Mouse (Mus musculus): Measurements from ENCODE around the gene Gpn3. TPM values are rescaled to one million over a fixed set of nuclear protein-coding genes. Genes with fewer than 3 reads are reported as not detected.
A peak's percentile ranks its signal among the peaks of the same experiment; 100 is the strongest.

Gpn3 gene
- polyA plus RNA-seq (2014; fragmentation: Nextera tagmentation; extraction: Ambion mirVana): 63.1 and 67.2 TPM in 2 replicates

- H3K9me3 ChIP-seq (replicated peaks; ENCODE audit: control insufficient read depth, low read length): no peaks in the 10 kb centered on the region
- WGBS (ENCODE audit: insufficient replicate concordance): under 1% methylated on average over 37 of the region's 46 CpGs
- H3K9ac ChIP-seq (ENCODE audit: low read depth, low read length): peak within 1 kb of the TSS; percentile 82
- ATAC-seq (replicated peaks; ENCODE audit: insufficient number of reproducible peaks, low FRiP score, low TSS enrichment): peak; percentile 69
- H3K36me3 ChIP-seq (ENCODE audit: control insufficient read depth, insufficient read depth, low read length): peaks cover 18% of the 10 kb centered on the region
- peaks cover 8% of the 10 kb centered on the region; the same call in 1 of the 2 replicates for H3K4me1 ChIP-seq (ENCODE audit: control insufficient read depth, insufficient read depth, low read length)
- H3K27me3 ChIP-seq (ENCODE audit: control insufficient read depth, insufficient read depth, low read length): no peaks in the 10 kb centered on the region
- peak within 1 kb of the TSS; percentile 61 for H3K4me2 ChIP-seq
- H3K4me3 ChIP-seq (ENCODE audit: low read depth, low read length): peak within 1 kb of the TSS; percentile 71
- peak within 1 kb of the TSS; percentile 93 for H3K27ac ChIP-seq (ENCODE audit: low read depth, low read length)
Observed at GRCm38 (mm10) chr5:122371591-122372191, at the start of gene Gpn3. Gpn3 (plus strand) TSS chr5:122371876.

GRCm38 (mm10) chr5:122323523-122323922, 48.2 kb upstream of the Gpn3 start:
- Histone ChIP-seq H3K27ac (ENCODE audit: low read depth, low read length) (no peak overlapping the region), H3K4me3 (ENCODE audit: low read depth, low read length) (no peak overlapping the region), H3K4me2 (no peak overlapping the region), H3K36me3 (ENCODE audit: control insufficient read depth, insufficient read depth, low read length) (peaks cover 8% of the 10 kb centered on the region; the same call in 1 of the 2 replicates), H3K9me3 (replicated peaks; ENCODE audit: control insufficient read depth, low read length) (no peaks in the 10 kb centered on the region), H3K27me3 (ENCODE audit: control insufficient read depth, insufficient read depth, low read length) (no peaks in the 10 kb centered on the region), H3K9ac (ENCODE audit: low read depth, low read length) (no peak overlapping the region), H3K4me1 (ENCODE audit: control insufficient read depth, insufficient read depth, low read length) (peaks cover 12% of the 10 kb centered on the region; the same call in 1 of the 2 replicates)
- no peak for ATAC-seq (replicated peaks; ENCODE audit: insufficient number of reproducible peaks, low FRiP score, low TSS enrichment)
- 71% methylated on average over 8 of the region's 8 CpGs for WGBS (ENCODE audit: insufficient replicate concordance)

- Histone ChIP-seq H3K9me3 (replicated peaks; ENCODE audit: control insufficient read depth, low read length) (no peaks in the 10 kb centered on the region), H3K27ac (ENCODE audit: low read depth, low read length) (no peak overlapping the region), H3K9ac (ENCODE audit: low read depth, low read length) (no peak overlapping the region), H3K4me1 (ENCODE audit: control insufficient read depth, insufficient read depth, low read length) (peaks cover 8% of the 10 kb centered on the region; the same call in 1 of the 2 replicates), H3K36me3 (ENCODE audit: control insufficient read depth, insufficient read depth, low read length) (peaks cover 8% of the 10 kb centered on the region; the same call in 1 of the 2 replicates), H3K4me2 (no peak overlapping the region), H3K4me3 (ENCODE audit: low read depth, low read length) (no peak overlapping the region), H3K27me3 (ENCODE audit: control insufficient read depth, insufficient read depth, low read length) (no peaks in the 10 kb centered on the region)
- WGBS (ENCODE audit: insufficient replicate concordance): 85% methylated on average over 23 of the region's 23 CpGs
- no peak for ATAC-seq (replicated peaks; ENCODE audit: insufficient number of reproducible peaks, low FRiP score, low TSS enrichment)
Observed at GRCm38 (mm10) chr5:122324608-122325431, 46.9 kb upstream of the Gpn3 start.

GRCm38 (mm10) chr5:122325477-122325876, 46.2 kb upstream of the Gpn3 start:
- Histone ChIP-seq H3K27me3 (ENCODE audit: control insufficient read depth, insufficient read depth, low read length) (no peaks in the 10 kb centered on the region), H3K36me3 (ENCODE audit: control insufficient read depth, insufficient read depth, low read length) (peaks cover 8% of the 10 kb centered on the region; the same call in 1 of the 2 replicates), H3K4me1 (ENCODE audit: control insufficient read depth, insufficient read depth, low read length) (0 out of 2 replicates have a peak, but pooled peaks cover 2% of the 10 kb centered on the region), H3K27ac (ENCODE audit: low read depth, low read length) (no peak overlapping the region), H3K4me3 (ENCODE audit: low read depth, low read length) (no peak overlapping the region), H3K4me2 (no peak overlapping the region), H3K9ac (ENCODE audit: low read depth, low read length) (no peak overlapping the region), H3K9me3 (replicated peaks; ENCODE audit: control insufficient read depth, low read length) (no peaks in the 10 kb centered on the region)
- WGBS (ENCODE audit: insufficient replicate concordance): 82% methylated on average over 8 of the region's 8 CpGs
- no peak for ATAC-seq (replicated peaks; ENCODE audit: insufficient number of reproducible peaks, low FRiP score, low TSS enrichment)

GRCm38 (mm10) chr5:122327283-122327682, 44.4 kb upstream of the Gpn3 start:
- WGBS (ENCODE audit: insufficient replicate concordance): 82% methylated on average over 3 of the region's 3 CpGs
- Histone ChIP-seq H3K4me1 (ENCODE audit: control insufficient read depth, insufficient read depth, low read length) (0 out of 2 replicates have a peak, but pooled peaks cover 2% of the 10 kb centered on the region), H3K9me3 (replicated peaks; ENCODE audit: control insufficient read depth, low read length) (no peaks in the 10 kb centered on the region), H3K27me3 (ENCODE audit: control insufficient read depth, insufficient read depth, low read length) (no peaks in the 10 kb centered on the region), H3K36me3 (ENCODE audit: control insufficient read depth, insufficient read depth, low read length) (peaks cover 8% of the 10 kb centered on the region; the same call in 1 of the 2 replicates), H3K9ac (ENCODE audit: low read depth, low read length) (no peak overlapping the region), H3K27ac (ENCODE audit: low read depth, low read length) (no peak overlapping the region), H3K4me3 (ENCODE audit: low read depth, low read length) (no peak overlapping the region), H3K4me2 (no peak overlapping the region)
- ATAC-seq (replicated peaks; ENCODE audit: insufficient number of reproducible peaks, low FRiP score, low TSS enrichment): no peak

GRCm38 (mm10) chr5:122330269-122330668, 41.4 kb upstream of the Gpn3 start:
- Histone ChIP-seq H3K36me3 (ENCODE audit: control insufficient read depth, insufficient read depth, low read length) (peaks cover 4% of the 10 kb centered on the region; the same call in 1 of the 2 replicates), H3K27me3 (ENCODE audit: control insufficient read depth, insufficient read depth, low read length) (no peaks in the 10 kb centered on the region), H3K4me3 (ENCODE audit: low read depth, low read length) (no peak overlapping the region), H3K27ac (ENCODE audit: low read depth, low read length) (no peak overlapping the region), H3K9ac (ENCODE audit: low read depth, low read length) (no peak overlapping the region), H3K4me1 (ENCODE audit: control insufficient read depth, insufficient read depth, low read length) (no peaks in the 10 kb centered on the region), H3K4me2 (no peak overlapping the region), H3K9me3 (replicated peaks; ENCODE audit: control insufficient read depth, low read length) (no peaks in the 10 kb centered on the region)
- WGBS (ENCODE audit: insufficient replicate concordance): 78% methylated on average over 4 of the region's 4 CpGs
- ATAC-seq (replicated peaks; ENCODE audit: insufficient number of reproducible peaks, low FRiP score, low TSS enrichment): no peak

- no peaks in the 10 kb centered on the region for H3K27me3 ChIP-seq (ENCODE audit: control insufficient read depth, insufficient read depth, low read length)
- H3K27ac ChIP-seq (ENCODE audit: low read depth, low read length): no peak overlapping the region
- H3K36me3 ChIP-seq (ENCODE audit: control insufficient read depth, insufficient read depth, low read length): no peaks in the 10 kb centered on the region
- ATAC-seq (replicated peaks; ENCODE audit: insufficient number of reproducible peaks, low FRiP score, low TSS enrichment): no peak
- H3K9ac ChIP-seq (ENCODE audit: low read depth, low read length): no peak overlapping the region
- no peak overlapping the region for H3K4me3 ChIP-seq (ENCODE audit: low read depth, low read length)
- H3K9me3 ChIP-seq (replicated peaks; ENCODE audit: control insufficient read depth, low read length): no peaks in the 10 kb centered on the region
- no peak overlapping the region for H3K4me2 ChIP-seq
- WGBS (ENCODE audit: insufficient replicate concordance): 88% methylated on average over 2 of the region's 3 CpGs
- H3K4me1 ChIP-seq (ENCODE audit: control insufficient read depth, insufficient read depth, low read length): no peaks in the 10 kb centered on the region
Observed at GRCm38 (mm10) chr5:122334682-122335081, 37.0 kb upstream of the Gpn3 start.

- no peaks in the 10 kb centered on the region for H3K36me3 ChIP-seq (ENCODE audit: control insufficient read depth, insufficient read depth, low read length)
- no peaks in the 10 kb centered on the region for H3K4me1 ChIP-seq (ENCODE audit: control insufficient read depth, insufficient read depth, low read length)
- no peak overlapping the region for H3K4me3 ChIP-seq (ENCODE audit: low read depth, low read length)
- no peak overlapping the region for H3K9ac ChIP-seq (ENCODE audit: low read depth, low read length)
- no peak overlapping the region for H3K27ac ChIP-seq (ENCODE audit: low read depth, low read length)
- no peaks in the 10 kb centered on the region for H3K9me3 ChIP-seq (replicated peaks; ENCODE audit: control insufficient read depth, low read length)
- 83% methylated on average over 7 of the region's 7 CpGs for WGBS (ENCODE audit: insufficient replicate concordance)
- H3K27me3 ChIP-seq (ENCODE audit: control insufficient read depth, insufficient read depth, low read length): no peaks in the 10 kb centered on the region
- H3K4me2 ChIP-seq: no peak overlapping the region
- ATAC-seq (replicated peaks; ENCODE audit: insufficient number of reproducible peaks, low FRiP score, low TSS enrichment): no peak
Observed at GRCm38 (mm10) chr5:122336554-122337294, 35.0 kb upstream of the Gpn3 start.

Measured in heart, embryonic 11.5 days (tissue).